Mouse (Mus musculus) limb, embryonic 15.5 days (tissue): ENCODE results near the gene Srbd1. TPM values are rescaled to one million over a fixed set of nuclear protein-coding genes. Genes with fewer than 3 reads are reported as not detected.

Source experiments
- ATAC-seq: fragments of 200-750 bp; cut with Nextera tagmentation; 2 replicates; pipeline ENCODE4 v1.8.0; 2017; ENCODE audit warnings: low read depth, moderate TSS enrichment; ENCODE audit not compliant: insufficient number of reproducible peaks, low FRiP score, low TSS enrichment
- H3K27ac ChIP-seq: fragments of 300-500 bp; sonication (generic); 2 replicates; pipeline ENCODE4 v1.5.1; 2015; ENCODE audit warnings: moderate library complexity, mild to moderate bottlenecking, inconsistent platforms
- H3K27me3 ChIP-seq: fragments of 300-500 bp; sonication (generic); 2 replicates; pipeline ENCODE4 v1.6.1; 2015; ENCODE audit warnings: inconsistent platforms
- H3K36me3 ChIP-seq: fragments of 300-500 bp; sonication (generic); 2 replicates; pipeline ENCODE4 v1.6.1; 2015; ENCODE audit warnings: inconsistent platforms
- H3K4me1 ChIP-seq: fragments of 300-500 bp; sonication (generic); 2 replicates; pipeline ENCODE4 v1.6.1; 2015; ENCODE audit warnings: inconsistent platforms
- H3K4me2 ChIP-seq: fragments of 300-500 bp; sonication (generic); 2 replicates; pipeline ENCODE4 v1.6.1; 2015; ENCODE audit warnings: mild to moderate bottlenecking, inconsistent platforms
- H3K4me3 ChIP-seq: fragments of 300-500 bp; sonication (generic); 2 replicates; pipeline ENCODE4 v1.5.1; 2015; ENCODE audit warnings: mild to moderate bottlenecking, inconsistent platforms
- H3K9ac ChIP-seq: fragments of 300-500 bp; sonication (generic); 2 replicates; pipeline ENCODE4 v1.6.1; 2015; ENCODE audit warnings: inconsistent platforms
- H3K9me3 ChIP-seq: fragments of 300-500 bp; sonication (generic); 2 replicates; pipeline ENCODE4 v1.6.1; 2016; ENCODE audit warnings: inconsistent platforms
- WGBS: fragments of 180-500 bp; shearing (Covaris S2); methylation state at CpG from one replicate; pipeline ENCODE4 v1.1.7; 2015; 5-methylcytosine and 5-hydroxymethylcytosine counted together
- polyA plus RNA-seq: library from polyadenylated mRNA; unstranded; fragments of >200 nt; fragmentation: Nextera tagmentation; extraction: Ambion mirVana; gene quantifications from 2 replicates; pipeline ENCODE4 v1.2.1, GENCODE M21; 2015

Srbd1 gene
- polyA plus RNA-seq, 1 experiment from 2014 or later: 14.5 TPM

DNA sequence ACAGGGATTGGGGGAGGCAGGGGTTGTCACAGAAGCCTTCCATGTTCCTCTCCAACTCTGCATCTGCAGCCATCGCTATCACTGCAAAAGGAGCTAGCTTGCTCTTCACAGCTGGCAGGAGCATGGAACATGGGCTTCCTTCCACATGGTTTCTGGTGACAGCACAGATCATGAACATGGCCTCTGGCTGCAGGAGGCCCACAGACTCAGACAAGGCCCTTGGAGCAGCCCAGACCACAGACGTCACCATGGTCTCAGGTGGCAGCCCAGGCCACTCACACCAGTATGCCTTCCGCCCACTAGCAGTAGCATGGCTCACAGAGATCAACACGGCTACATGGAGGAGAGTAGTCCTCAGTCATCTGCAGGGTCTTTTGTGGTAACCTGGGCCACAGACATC lies 207.8 kb downstream of the Srbd1 start:
- no peak overlapping the region for H3K4me3 ChIP-seq
- H3K36me3 ChIP-seq: no peaks in the 10 kb centered on the region
- no peak for ATAC-seq
- no peaks in the 10 kb centered on the region for H3K27me3 ChIP-seq
- no peak overlapping the region for H3K4me2 ChIP-seq
- H3K27ac ChIP-seq: no peak overlapping the region
- H3K9me3 ChIP-seq: no peaks in the 10 kb centered on the region
- no peak overlapping the region for H3K9ac ChIP-seq
- 92% methylated on average over 4 of the region's 4 CpGs for WGBS
- H3K4me1 ChIP-seq: peaks cover 39% of the 10 kb centered on the region

DNA sequence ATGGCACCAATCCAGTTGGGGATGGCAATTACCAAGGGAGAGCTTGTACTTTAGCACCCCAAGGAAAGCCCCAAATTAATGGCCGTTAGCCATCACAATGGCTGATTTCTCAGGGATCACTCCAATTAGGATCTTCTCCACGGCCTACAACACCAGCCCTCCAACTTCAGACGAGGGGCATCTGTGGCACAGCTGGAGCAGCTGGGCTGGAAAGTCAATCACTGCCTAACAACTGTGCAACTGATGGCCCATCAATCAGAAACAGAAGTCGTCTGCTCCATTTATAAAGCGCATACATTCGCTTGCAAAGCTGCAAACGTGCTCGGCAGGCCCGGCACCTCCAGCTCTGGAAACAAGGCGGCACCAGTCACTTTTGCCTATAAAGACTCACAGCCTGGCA lies 209.7 kb downstream of the Srbd1 start:
- H3K27me3 ChIP-seq: 0 out of 2 replicates have a peak, but pooled peaks cover 6% of the 10 kb centered on the region
- no peaks in the 10 kb centered on the region for H3K36me3 ChIP-seq
- H3K4me2 ChIP-seq: no peak overlapping the region
- peaks cover 45% of the 10 kb centered on the region for H3K4me1 ChIP-seq
- no peaks in the 10 kb centered on the region for H3K9me3 ChIP-seq
- 35% methylated on average over 10 of the region's 10 CpGs for WGBS
- peak overlapping the region; percentile 50 for H3K27ac ChIP-seq
- H3K4me3 ChIP-seq: no peak overlapping the region
- H3K9ac ChIP-seq: no peak overlapping the region
- no peak for ATAC-seq

Other genes with a start within 250 kb of the Srbd1 start
- 6.5 and 6.8 TPM in 2 replicates for gene Prkce, start 22.6 kb upstream of the Srbd1 start, polyA plus RNA-seq